Mouse (Mus musculus): Measurements from ENCODE around the gene Creb3l1. TPM values are rescaled to one million over a fixed set of nuclear protein-coding genes. Genes with fewer than 3 reads are reported as not detected.

Gene Creb3l1
- polyA plus RNA-seq, 1 experiment = 8.9 TPM

GRCm38 (mm10) chr2:91950275-91951085, 73.8 kb downstream of the Creb3l1 start:
- H3K4me1 ChIP-seq (ENCODE audit: control insufficient read depth, insufficient read depth, low read length) = peaks cover 14% of the 10 kb centered on the region
- peak overlapping the region; percentile 54; the same call in 1 of the 2 replicates for H3K27ac ChIP-seq (ENCODE audit: insufficient read depth, low read depth, low read length)
- DNase-seq = peak; percentile 65
- TF ChIP-seq POLR2A (IDR thresholded peaks at IDR 0.05; ENCODE audit: low read depth, low read length) (no peak), CTCF (conservative IDR thresholded peaks at IDR 0.05; ENCODE audit: insufficient read depth, insufficient read length, low read depth, low read length) (no peak)
- 15% methylated on average over 15 of the region's 15 CpGs for WGBS
- H3K4me3 ChIP-seq (ENCODE audit: insufficient read depth, low read depth, low read length) = peak overlapping the region; percentile 7; the same call in 1 of the 2 replicates
- H3K27me3 ChIP-seq (replicated peaks; ENCODE audit: control insufficient read depth, insufficient read depth, low read length) = no peaks in the 10 kb centered on the region
- no peaks in the 10 kb centered on the region for H3K36me3 ChIP-seq (ENCODE audit: control insufficient read depth, insufficient read depth, low read length)

- peaks cover 14% of the 10 kb centered on the region for H3K4me1 ChIP-seq (ENCODE audit: control insufficient read depth, insufficient read depth, low read length)
- peak overlapping the region; percentile 7; the same call in 1 of the 2 replicates for H3K4me3 ChIP-seq (ENCODE audit: insufficient read depth, low read depth, low read length)
- peak overlapping the region; percentile 54 for H3K27ac ChIP-seq (ENCODE audit: insufficient read depth, low read depth, low read length)
- TF ChIP-seq POLR2A (IDR thresholded peaks at IDR 0.05; ENCODE audit: low read depth, low read length) = no peak
- no peak for TF ChIP-seq CTCF (conservative IDR thresholded peaks at IDR 0.05; ENCODE audit: insufficient read depth, insufficient read length, low read depth, low read length)
- H3K27me3 ChIP-seq (replicated peaks; ENCODE audit: control insufficient read depth, insufficient read depth, low read length) = no peaks in the 10 kb centered on the region
- DNase-seq = peak; percentile 89
- 36% methylated on average over 17 of the region's 17 CpGs for WGBS
- H3K36me3 ChIP-seq (ENCODE audit: control insufficient read depth, insufficient read depth, low read length) = no peaks in the 10 kb centered on the region
Observed at GRCm38 (mm10) chr2:91949411-91950274, 74.7 kb downstream of the Creb3l1 start.

GRCm38 (mm10) chr2:91948792-91949241, 75.5 kb downstream of the Creb3l1 start:
- WGBS = 63% methylated on average over 3 of the region's 3 CpGs
- peaks cover 14% of the 10 kb centered on the region for H3K4me1 ChIP-seq (ENCODE audit: control insufficient read depth, insufficient read depth, low read length)
- no peaks in the 10 kb centered on the region for H3K36me3 ChIP-seq (ENCODE audit: control insufficient read depth, insufficient read depth, low read length)
- DNase-seq = no peak
- H3K27ac ChIP-seq (ENCODE audit: insufficient read depth, low read depth, low read length) = no peak overlapping the region; the same call in 1 of the 2 replicates
- H3K27me3 ChIP-seq (replicated peaks; ENCODE audit: control insufficient read depth, insufficient read depth, low read length) = no peaks in the 10 kb centered on the region
- TF ChIP-seq CTCF (conservative IDR thresholded peaks at IDR 0.05; ENCODE audit: insufficient read depth, insufficient read length, low read depth, low read length) (no peak), POLR2A (IDR thresholded peaks at IDR 0.05; ENCODE audit: low read depth, low read length) (no peak)
- no peak overlapping the region for H3K4me3 ChIP-seq (ENCODE audit: insufficient read depth, low read depth, low read length)

DNA sequence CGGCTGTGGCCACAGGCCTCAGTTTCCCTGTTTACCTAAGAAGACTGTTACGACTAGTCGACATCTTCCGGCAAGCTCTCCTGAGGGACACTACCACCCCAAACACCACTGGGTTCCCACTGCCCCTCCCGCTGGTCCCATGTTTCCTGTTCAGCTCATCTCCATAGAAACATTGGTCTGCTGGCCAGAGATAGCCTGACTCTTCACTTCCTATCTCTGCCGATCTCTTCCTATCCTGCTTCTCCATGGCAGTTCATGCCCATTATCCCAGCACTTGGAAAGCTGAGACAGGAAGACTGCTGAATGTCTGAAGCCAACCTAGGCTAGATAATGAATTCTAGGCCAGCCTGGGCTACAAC, 76.2 kb downstream of the Creb3l1 start:
- Histone ChIP-seq H3K36me3 (ENCODE audit: control insufficient read depth, insufficient read depth, low read length) (no peaks in the 10 kb centered on the region), H3K27ac (ENCODE audit: insufficient read depth, low read depth, low read length) (no peak overlapping the region), H3K4me3 (ENCODE audit: insufficient read depth, low read depth, low read length) (no peak overlapping the region), H3K27me3 (replicated peaks; ENCODE audit: control insufficient read depth, insufficient read depth, low read length) (no peaks in the 10 kb centered on the region), H3K4me1 (ENCODE audit: control insufficient read depth, insufficient read depth, low read length) (peaks cover 14% of the 10 kb centered on the region)
- DNase-seq = peak; percentile 71
- 78% methylated on average over 6 of the region's 6 CpGs for WGBS
- no peak for TF ChIP-seq POLR2A (IDR thresholded peaks at IDR 0.05; ENCODE audit: low read depth, low read length)

DNA sequence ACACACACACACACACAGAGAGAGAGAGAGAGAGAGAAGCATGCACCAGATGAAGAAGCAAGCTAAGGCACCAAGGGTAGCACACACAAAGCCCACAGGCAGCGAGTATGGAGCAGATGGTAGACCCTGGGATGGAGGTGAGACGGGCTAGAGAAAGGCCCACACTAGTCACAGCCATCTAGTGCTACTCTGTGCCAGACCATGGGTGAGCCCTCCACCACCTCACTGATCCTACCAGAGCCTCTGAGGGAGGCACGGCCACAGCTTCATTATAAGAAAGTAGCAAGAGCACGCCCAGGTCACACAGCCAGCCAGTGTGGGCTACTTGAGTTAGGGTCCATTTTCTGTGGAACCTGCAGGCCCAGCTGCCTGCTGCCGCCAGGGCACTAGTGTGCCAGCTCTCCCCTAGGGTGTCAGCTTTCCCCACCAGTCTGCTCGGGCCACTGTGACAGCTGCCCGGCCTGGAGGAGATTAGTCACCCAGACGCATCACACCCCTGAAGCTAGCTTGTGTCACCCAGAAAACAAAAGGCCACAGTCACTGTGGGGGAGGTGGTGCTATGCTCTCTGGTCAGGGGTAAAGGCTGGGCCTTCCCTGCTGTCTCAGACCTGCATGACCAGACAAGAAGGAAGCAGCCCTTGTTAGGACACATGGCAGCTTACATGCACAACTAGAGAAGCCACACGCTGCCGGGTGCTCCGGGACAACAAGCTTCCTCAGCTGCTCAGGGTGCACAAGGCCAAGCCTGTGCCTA, 76.7 kb downstream of the Creb3l1 start:
- Histone ChIP-seq H3K36me3 (ENCODE audit: control insufficient read depth, insufficient read depth, low read length) (no peaks in the 10 kb centered on the region), H3K27me3 (replicated peaks; ENCODE audit: control insufficient read depth, insufficient read depth, low read length) (no peaks in the 10 kb centered on the region), H3K4me1 (ENCODE audit: control insufficient read depth, insufficient read depth, low read length) (peaks cover 14% of the 10 kb centered on the region), H3K27ac (ENCODE audit: insufficient read depth, low read depth, low read length) (no peak overlapping the region), H3K4me3 (ENCODE audit: insufficient read depth, low read depth, low read length) (no peak overlapping the region)
- TF ChIP-seq CTCF (conservative IDR thresholded peaks at IDR 0.05; ENCODE audit: insufficient read depth, insufficient read length, low read depth, low read length) (no peak), POLR2A (IDR thresholded peaks at IDR 0.05; ENCODE audit: low read depth, low read length) (no peak)
- 54% methylated on average over 11 of the region's 11 CpGs for WGBS
- DNase-seq = no peak

DNA sequence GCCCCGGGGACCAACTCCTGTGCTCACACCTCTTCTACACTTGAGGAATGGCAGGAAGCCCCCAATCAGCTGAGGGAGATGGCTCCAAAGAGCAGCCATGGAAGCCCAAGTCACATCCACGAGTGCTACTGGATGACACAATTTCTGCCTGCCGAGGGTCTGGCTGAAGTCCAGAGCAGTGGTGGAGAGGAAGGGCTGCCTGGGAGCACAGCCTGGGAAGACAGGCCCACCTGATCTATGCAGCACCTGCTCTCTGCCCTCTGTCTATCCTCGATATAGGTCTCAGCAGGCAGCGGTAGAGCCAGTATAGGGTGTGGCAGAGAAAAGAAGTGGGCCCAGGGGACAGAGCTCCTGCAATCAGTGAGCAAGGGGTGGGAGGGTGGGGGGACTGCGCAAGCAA, 77.5 kb downstream of the Creb3l1 start:
- WGBS = 47% methylated on average over 6 of the region's 6 CpGs
- H3K27ac ChIP-seq (ENCODE audit: insufficient read depth, low read depth, low read length) = no peak overlapping the region
- no peaks in the 10 kb centered on the region for H3K27me3 ChIP-seq (replicated peaks; ENCODE audit: control insufficient read depth, insufficient read depth, low read length)
- H3K4me1 ChIP-seq (ENCODE audit: control insufficient read depth, insufficient read depth, low read length) = peaks cover 14% of the 10 kb centered on the region
- no peak for TF ChIP-seq CTCF (conservative IDR thresholded peaks at IDR 0.05; ENCODE audit: insufficient read depth, insufficient read length, low read depth, low read length)
- TF ChIP-seq POLR2A (IDR thresholded peaks at IDR 0.05; ENCODE audit: low read depth, low read length) = no peak
- no peak for DNase-seq
- no peak overlapping the region for H3K4me3 ChIP-seq (ENCODE audit: insufficient read depth, low read depth, low read length)
- H3K36me3 ChIP-seq (ENCODE audit: control insufficient read depth, insufficient read depth, low read length) = no peaks in the 10 kb centered on the region
